Mouse (Mus musculus): ENCODE measurements around the gene Cldn10. TPM values are rescaled to one million over a fixed set of nuclear protein-coding genes. Genes with fewer than 3 reads are reported as not detected.

Cldn10 gene
- polyA plus RNA-seq, 1 experiment = 40.1 TPM

DNA sequence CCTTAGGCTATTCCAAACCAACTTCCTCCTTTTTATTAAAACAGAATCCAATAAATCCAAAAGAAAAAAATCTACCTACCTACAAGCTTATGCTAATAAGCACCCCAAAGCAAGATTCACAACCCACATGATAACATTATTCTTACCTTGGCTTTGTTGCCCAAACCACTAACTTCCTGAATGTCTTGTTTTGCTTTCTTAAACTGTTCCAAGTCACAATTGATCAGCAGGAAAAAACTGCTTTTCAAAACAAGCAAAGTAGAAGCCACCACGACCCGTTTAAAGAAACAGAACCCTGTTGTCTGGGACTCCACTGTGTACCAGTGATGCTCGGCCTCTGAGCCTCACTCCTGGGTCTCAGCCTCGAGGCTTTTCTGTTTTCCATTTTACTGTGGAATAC lies 77.2 kb downstream of the Cldn10 start:
- DNase-seq (ENCODE audit: low read depth) = no peak

GRCm38 (mm10) chr14:118866014-118866811 lies 78.5 kb downstream of the Cldn10 start:
- no peak for DNase-seq (ENCODE audit: low read depth)

DNA sequence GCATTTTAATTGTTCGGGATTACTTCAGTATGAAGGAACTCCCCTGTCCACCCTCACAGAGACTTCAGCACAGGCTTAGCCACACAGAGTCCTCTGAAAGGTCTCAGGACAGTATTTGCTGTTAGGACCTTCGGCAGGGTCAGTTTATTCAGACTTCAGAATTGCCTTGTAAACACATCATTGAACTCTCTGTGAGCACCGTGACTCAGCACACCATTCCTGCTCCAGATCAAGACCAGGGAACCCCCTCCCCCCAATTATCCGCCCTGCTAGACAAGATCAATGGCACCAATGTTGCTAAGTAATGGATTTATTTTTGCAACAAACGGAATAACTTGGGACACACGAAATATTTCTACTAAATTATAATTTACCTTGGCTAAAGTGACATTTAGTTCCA lies 79.7 kb downstream of the Cldn10 start:
- DNase-seq (ENCODE audit: low read depth) = no peak

DNA sequence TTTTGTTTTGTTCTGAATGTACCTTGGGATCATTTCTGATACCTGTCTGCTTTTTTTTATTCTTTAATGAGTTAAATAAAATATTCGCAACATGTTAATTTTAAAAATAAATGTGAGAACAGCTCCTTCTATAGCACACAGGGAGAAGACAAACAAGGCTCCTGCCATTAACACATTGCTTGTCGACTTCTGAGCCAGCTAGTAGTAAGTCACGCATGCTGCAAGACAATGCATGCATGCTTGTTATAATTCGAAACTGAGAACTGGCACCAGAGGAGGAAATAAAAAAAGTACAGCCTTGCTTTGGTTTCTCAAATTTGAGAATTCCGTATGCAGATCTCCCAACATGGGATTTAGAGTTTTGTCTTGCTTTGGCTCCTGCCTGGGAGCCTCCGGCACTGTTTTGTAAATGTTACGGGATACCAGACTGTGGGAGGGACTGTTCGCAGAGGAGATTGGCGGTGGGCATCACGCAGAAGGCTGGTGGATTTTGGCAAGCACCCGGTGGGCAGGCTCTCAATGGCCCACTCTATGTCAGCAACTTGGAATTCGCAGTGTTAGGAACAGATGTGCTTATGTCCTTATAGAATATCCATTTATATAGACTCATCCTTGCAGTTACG lies 80.5 kb downstream of the Cldn10 start:
- no peak for DNase-seq (ENCODE audit: low read depth)

DNA sequence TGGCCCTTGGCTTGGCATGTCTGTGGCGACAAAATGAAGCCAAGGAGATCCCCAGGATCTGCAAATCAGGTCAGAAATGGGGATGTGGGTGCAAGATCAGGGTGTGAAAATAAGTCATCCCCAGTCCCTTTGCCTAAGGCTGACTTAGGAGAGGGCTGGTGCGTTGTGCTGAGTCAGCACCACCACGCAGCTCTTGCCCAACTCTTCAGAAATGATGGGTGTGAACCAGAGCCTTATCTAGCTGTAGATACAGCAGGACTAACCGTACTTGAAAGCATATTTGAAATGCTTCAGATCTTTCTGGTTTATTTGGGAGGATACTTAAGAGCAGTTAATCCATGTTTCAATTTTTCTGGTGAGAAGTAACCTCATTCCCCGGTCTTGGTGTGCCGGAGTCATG lies 82.0 kb downstream of the Cldn10 start:
- no peak for DNase-seq (ENCODE audit: low read depth)

DNA sequence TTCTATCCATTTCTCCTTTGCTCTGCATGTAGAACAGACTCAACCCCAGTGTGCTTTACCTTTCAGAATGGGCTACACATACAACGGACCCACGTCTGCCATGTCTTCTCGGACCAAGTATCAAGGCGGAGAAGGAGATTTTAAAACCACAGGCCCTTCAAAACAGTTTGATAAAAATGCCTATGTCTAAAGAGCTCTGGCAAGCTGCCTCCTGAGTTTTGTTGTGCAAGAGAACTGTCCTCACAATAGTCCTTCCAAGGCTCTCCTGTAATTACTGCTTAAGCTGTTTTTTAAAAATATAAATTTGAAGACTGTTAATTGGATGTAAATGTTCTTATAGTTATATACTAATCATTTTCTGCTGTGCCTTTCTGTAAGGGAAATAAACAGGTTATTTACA lies 86.4 kb downstream of the Cldn10 start:
- no peak for DNase-seq (ENCODE audit: low read depth)

GRCm38 (mm10) chr14:118874786-118875415 lies 87.2 kb downstream of the Cldn10 start:
- DNase-seq (ENCODE audit: low read depth) = no peak

DNA sequence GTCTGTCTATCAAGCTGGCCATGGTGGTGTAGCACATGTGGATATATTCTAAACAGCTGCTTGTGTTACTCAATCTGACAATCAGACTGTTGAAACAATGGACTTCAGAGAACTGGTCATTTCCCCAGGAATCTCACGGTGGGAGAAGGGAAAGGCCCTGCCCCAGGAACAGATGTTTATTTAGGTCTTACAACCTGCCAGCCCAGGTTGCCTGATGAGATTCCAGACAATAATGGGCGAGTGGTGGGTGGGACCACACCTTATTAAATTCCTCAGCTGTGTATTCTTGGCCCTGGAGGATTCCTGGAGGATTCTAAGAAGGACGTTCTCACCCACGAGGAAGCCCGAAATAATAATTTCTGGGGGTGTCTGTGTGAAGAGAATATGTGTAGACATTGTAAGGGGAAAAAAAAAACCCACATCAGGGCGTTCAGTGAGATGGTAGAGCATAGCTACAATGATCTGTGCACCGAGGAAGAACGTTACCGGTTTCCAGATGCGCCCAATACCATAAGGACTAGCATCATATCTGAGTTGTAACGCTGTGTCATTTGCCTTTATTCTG lies 90.7 kb downstream of the Cldn10 start:
- no peak for DNase-seq (ENCODE audit: low read depth)

- DNase-seq (ENCODE audit: low read depth) = no peak
Observed at GRCm38 (mm10) chr14:118880696-118881095, 93.0 kb downstream of the Cldn10 start.

- DNase-seq (ENCODE audit: low read depth) = no peak
Observed at GRCm38 (mm10) chr14:118883344-118884249, 95.9 kb downstream of the Cldn10 start.

DNA sequence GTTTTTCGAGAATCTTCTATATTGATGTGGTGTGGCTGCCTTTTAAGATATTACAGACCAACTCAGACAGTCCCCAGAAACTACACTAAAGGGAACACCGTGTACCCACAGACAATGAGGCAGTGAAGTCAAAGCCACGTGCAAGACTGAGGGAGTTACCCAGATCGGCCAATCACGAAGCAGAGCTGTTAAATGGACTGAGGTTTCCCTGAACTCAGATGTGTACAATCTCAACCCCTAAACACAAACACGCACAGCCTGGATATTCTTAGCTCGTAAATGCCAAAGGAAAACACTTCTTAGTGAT lies 96.5 kb downstream of the Cldn10 start:
- DNase-seq (ENCODE audit: low read depth) = no peak

- DNase-seq (ENCODE audit: low read depth) = no peak
Observed at GRCm38 (mm10) chr14:118890101-118890500, 102.4 kb downstream of the Cldn10 start.

DNA sequence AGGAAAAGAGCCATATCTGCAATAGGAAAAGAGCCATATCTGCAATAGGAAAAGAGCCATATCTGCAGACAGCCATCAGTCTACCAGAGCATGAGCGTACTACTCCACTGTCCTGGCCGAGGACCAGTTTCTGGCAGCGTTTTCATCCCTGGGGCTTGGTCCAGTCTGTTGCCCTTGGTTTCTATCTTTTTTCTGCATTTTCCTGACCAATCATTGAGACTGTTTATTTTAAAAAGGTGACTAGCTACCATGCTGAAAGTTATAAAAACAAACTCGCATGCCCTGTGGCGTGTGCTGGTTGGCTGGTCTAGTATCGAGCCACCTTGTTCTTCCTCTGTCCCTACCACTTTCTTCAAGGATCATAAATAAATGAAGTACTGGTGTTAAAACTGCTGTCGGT lies 107.5 kb downstream of the Cldn10 start:
- no peak for DNase-seq (ENCODE audit: low read depth)

DNA sequence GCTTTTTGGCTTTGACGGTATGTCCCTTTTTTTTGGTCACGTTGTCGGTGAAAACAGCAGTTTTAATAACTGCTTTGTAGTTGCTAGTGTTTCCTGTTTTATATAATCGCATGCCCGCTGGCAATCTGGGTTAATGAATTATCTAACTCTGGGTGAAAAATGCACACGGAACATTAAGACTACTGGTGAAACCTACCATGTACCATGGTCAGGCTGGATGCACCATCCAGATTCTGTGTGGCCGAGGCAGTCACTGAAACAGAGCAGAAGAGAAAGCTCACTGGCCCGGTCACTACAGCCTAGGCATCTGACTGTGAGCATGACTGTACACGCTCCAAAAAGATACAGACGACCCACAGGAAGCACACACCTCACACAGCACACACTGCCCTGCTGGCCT lies 107.9 kb downstream of the Cldn10 start:
- DNase-seq (ENCODE audit: low read depth) = no peak

- no peak for DNase-seq (ENCODE audit: low read depth)
Observed at GRCm38 (mm10) chr14:118899940-118900339, 112.2 kb downstream of the Cldn10 start.

- DNase-seq (ENCODE audit: low read depth) = no peak
Observed at GRCm38 (mm10) chr14:118900911-118901310, 113.2 kb downstream of the Cldn10 start.

- no peak for DNase-seq (ENCODE audit: low read depth)
Observed at GRCm38 (mm10) chr14:118903397-118903796, 115.7 kb downstream of the Cldn10 start.

DNA sequence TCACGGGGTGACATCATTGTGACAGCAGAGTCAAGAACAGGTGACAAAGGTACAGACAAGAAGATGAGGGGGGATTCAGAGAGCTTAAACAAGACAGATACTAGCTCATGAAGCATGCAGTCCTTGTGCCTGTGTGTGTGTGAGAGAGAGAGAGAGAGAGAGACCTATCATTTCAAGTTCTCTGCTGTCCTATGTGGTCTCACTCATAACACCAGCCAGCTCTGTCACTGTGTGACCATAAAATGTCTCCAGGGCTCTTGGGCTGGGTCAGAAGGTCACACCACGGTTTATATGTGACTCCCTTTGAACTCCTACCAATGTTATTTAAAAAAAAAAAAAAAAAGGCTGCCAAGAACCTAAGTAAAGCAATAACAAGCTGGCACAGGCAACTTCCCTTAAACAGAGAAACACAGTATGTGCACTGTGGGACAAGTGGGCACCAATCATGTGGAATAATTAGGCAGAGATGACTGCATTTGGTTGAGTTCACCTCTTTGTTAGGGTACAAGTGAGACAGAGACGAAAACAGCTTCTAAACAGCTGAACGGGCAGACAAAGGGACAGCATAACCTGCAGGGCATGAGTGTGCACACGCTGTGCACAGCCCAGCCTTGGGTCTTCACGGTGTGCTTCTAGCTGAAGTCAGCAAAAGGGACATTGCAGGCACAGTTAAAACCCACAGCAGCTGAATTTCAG lies 116.3 kb downstream of the Cldn10 start:
- DNase-seq (ENCODE audit: low read depth) = no peak

DNA sequence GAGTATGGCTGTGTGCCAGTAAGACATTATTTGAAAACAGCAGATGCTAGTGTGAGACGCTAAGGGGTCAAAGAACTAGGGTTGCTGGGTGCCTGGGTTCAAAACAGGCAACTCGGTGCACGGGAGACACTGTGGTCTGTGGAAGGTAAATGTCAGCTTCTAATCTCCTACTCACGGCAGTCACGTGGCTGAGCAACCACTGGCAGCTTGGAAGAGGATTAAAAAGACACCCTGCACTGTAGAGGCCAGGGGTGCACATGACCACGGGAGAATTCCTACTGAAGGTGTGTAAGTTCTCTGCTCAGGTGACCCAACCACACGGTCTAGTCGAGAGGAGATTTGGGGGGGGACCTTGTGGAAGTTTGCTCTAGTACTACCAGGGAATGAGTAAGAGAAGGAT lies 119.9 kb downstream of the Cldn10 start:
- DNase-seq (ENCODE audit: low read depth) = no peak

GRCm38 (mm10) chr14:118909872-118910271 lies 122.2 kb downstream of the Cldn10 start:
- no peak for DNase-seq (ENCODE audit: low read depth)
